Mouse (Mus musculus) cerebellum, adult 2 months (tissue): ENCODE results near the gene Gm17018. TPM values are rescaled to one million over a fixed set of nuclear protein-coding genes. Genes with fewer than 3 reads are reported as not detected.

Experiments used
- DNase-seq, 2 experiments: peaks; one replicate each; pipeline ENCODE4 v3.0.0; 2021
- H3K27ac ChIP-seq: fragments of 200-500 bp; 2 replicates; pipeline ENCODE4 v1.5.1; 2012; ENCODE audit warnings: low read length, control low read depth, inconsistent platforms; ENCODE audit not compliant: insufficient read depth
- H3K27me3 ChIP-seq: fragments of 200-500 bp; 2 replicates; pipeline ENCODE4 v1.6.1; 2012; ENCODE audit warnings: inconsistent platforms, mild to moderate bottlenecking, low read length, moderate library complexity; ENCODE audit not compliant: control insufficient read depth, insufficient read depth
- H3K4me1 ChIP-seq: fragments of 200-500 bp; 2 replicates; pipeline ENCODE4 v1.6.1; 2011; ENCODE audit warnings: low read length; ENCODE audit not compliant: control insufficient read depth, insufficient read depth
- H3K4me3 ChIP-seq: fragments of 200-500 bp; replicated peaks from 2 replicates; pipeline ENCODE3; 2011; ENCODE audit warnings: mild to moderate bottlenecking, low read depth, low read length, control low read depth; ENCODE audit not compliant: insufficient read depth
- CTCF ChIP-seq: fragments of 200-500 bp; IDR thresholded peaks from 2 replicates; pipeline ENCODE4 v1.5.1; 2011; ENCODE audit warnings: low read depth, mild to moderate bottlenecking, control low read depth, low read length, moderate library complexity, borderline replicate concordance; ENCODE audit not compliant: insufficient read depth
- POLR2A ChIP-seq: fragments of 200-500 bp; IDR thresholded peaks from 2 replicates; pipeline ENCODE4 v1.6.1; 2011; ENCODE audit warnings: low read length, control low read depth, borderline replicate concordance; ENCODE audit not compliant: insufficient read depth
- WGBS: fragments of 180-500 bp; shearing (Covaris S2); methylation state at CpG from one replicate; pipeline ENCODE4 v1.1.7; 2018; 5-methylcytosine and 5-hydroxymethylcytosine counted together
- polyA plus RNA-seq: library from polyadenylated mRNA; depleted of rRNA; stranded (reverse); fragments of >200 nt; gene quantifications from 2 replicates; pipeline ENCODE4 v1.2.3, GENCODE M21; 2012

Gm17018 gene
- polyA plus RNA-seq, 1 experiment, result 56.7 TPM

- WGBS, result 86% methylated on average over 6 of the region's 6 CpGs
- no peaks in the 10 kb centered on the region for H3K4me1 ChIP-seq
- H3K4me3 ChIP-seq, result no peak overlapping the region
- no peak overlapping the region for H3K27ac ChIP-seq
- no peak for DNase-seq
- H3K27me3 ChIP-seq, result no peaks in the 10 kb centered on the region
- TF ChIP-seq POLR2A (no peak), CTCF (no peak)
Observed at GRCm38 (mm10) chr19:45552187-45552586, 8.2 kb upstream of the Gm17018 start.

GRCm38 (mm10) chr19:45554136-45554535 lies 6.3 kb upstream of the Gm17018 start:
- no peaks in the 10 kb centered on the region for H3K27me3 ChIP-seq
- no peak for TF ChIP-seq POLR2A
- no peak for TF ChIP-seq CTCF
- no peaks in the 10 kb centered on the region for H3K4me1 ChIP-seq
- no peak overlapping the region for H3K27ac ChIP-seq
- no peak overlapping the region for H3K4me3 ChIP-seq
- no peak for DNase-seq
- WGBS, result 89% methylated on average over 11 of the region's 11 CpGs

- Histone ChIP-seq H3K27ac (no peak overlapping the region), H3K4me3 (no peak overlapping the region), H3K4me1 (peaks cover 9% of the 10 kb centered on the region), H3K27me3 (no peaks in the 10 kb centered on the region)
- TF ChIP-seq CTCF, result no peak
- TF ChIP-seq POLR2A, result no peak
- 32% methylated on average over 15 of the region's 15 CpGs for WGBS
- peak; percentile 42 to 57 for DNase-seq
Observed at GRCm38 (mm10) chr19:45565925-45566715, 5.7 kb downstream of the Gm17018 start.

GRCm38 (mm10) chr19:45567367-45567766 lies 7.0 kb downstream of the Gm17018 start:
- H3K4me3 ChIP-seq, result no peak overlapping the region
- no peak for TF ChIP-seq POLR2A
- DNase-seq, result no peak
- peaks cover 9% of the 10 kb centered on the region for H3K4me1 ChIP-seq
- H3K27ac ChIP-seq, result no peak overlapping the region
- H3K27me3 ChIP-seq, result no peaks in the 10 kb centered on the region
- WGBS, result 64% methylated on average over 14 of the region's 14 CpGs

GRCm38 (mm10) chr19:45573033-45573432 lies 12.6 kb downstream of the Gm17018 start:
- TF ChIP-seq CTCF, result no peak
- no peak for TF ChIP-seq POLR2A
- Histone ChIP-seq H3K27ac (no peak overlapping the region), H3K4me3 (no peak overlapping the region), H3K27me3 (no peaks in the 10 kb centered on the region), H3K4me1 (no peaks in the 10 kb centered on the region)
- no peak for DNase-seq
- WGBS, result 71% methylated on average over 6 of the region's 6 CpGs

GRCm38 (mm10) chr19:45573861-45574267 lies 13.4 kb downstream of the Gm17018 start:
- 23% methylated on average over 6 of the region's 6 CpGs for WGBS
- Histone ChIP-seq H3K4me1 (no peaks in the 10 kb centered on the region), H3K4me3 (no peak overlapping the region), H3K27ac (no peak overlapping the region), H3K27me3 (no peaks in the 10 kb centered on the region)
- DNase-seq, result peak; percentile 71 to 78
- TF ChIP-seq CTCF (peak; percentile 86), POLR2A (no peak)

GRCm38 (mm10) chr19:45574339-45574898 lies 14.0 kb downstream of the Gm17018 start:
- Histone ChIP-seq H3K4me1 (no peaks in the 10 kb centered on the region), H3K27me3 (no peaks in the 10 kb centered on the region), H3K27ac (no peak overlapping the region), H3K4me3 (no peak overlapping the region)
- 44% methylated on average over 7 of the region's 7 CpGs for WGBS
- no peak for DNase-seq
- TF ChIP-seq CTCF (no peak), POLR2A (no peak)
